25 mouse cellular contexts compared by ENCODE assay signal in the genomic region with DNA sequence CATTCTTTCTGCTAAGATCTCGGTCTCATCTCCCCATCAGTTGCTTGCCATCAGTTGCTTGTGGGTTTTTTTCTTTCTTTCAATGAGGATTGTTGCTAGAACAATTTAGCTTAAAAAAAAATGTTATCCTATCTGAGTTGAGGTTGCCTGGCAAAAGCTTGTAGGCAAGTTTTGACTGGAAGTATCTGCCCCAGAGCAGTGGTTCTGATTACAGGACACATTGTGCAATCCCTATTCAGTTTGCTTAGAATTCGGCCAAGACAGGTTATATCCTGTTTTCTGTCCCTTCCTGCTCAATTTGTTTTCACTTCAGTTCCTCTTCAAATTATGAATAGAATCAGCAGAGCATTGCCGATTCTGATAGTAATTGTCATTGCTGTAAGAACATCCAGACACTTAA.
DNase-seq lines count a peak whose midpoint lies in the region; ATAC-seq lines count a peak whose summit lies in the region.
"Had no signal": no experiment of that assay in that cellular context is flagged by ENCODE, and none has a peak within 500 bp of the region (broad histone marks: within the 10 kb centered on the region; RNA-seq: fewer than 3 reads in every experiment).

No protein-coding gene starts in this region.

- H3K27ac ChIP-seq in embryonic facial prominence, embryonic 13.5 days, result peak overlapping the region; percentile 51; the same call in 1 of the 2 replicates
- no peak overlapping the region for H3K27ac ChIP-seq in embryonic facial prominence, embryonic 10.5 days (replicated peaks)
- 0 out of 2 replicates have a peak overlapping the region, but pooled peaks have one; percentile 2 for H3K27ac ChIP-seq in limb, embryonic 15.5 days
- no peak overlapping the region for H3K27ac ChIP-seq in limb, embryonic 10.5 days
- H3K27ac ChIP-seq: embryonic facial prominence, embryonic 15.5 days; forebrain, embryonic 12.5 days; forebrain, embryonic 15.5 days; heart, adult 2 months; hindbrain, embryonic 12.5 days; hindbrain, embryonic 15.5 days had no signal

- WGBS in embryonic facial prominence, embryonic 13.5 days, result 42% methylated on average over 3 of the region's 3 CpGs
- WGBS in embryonic facial prominence, embryonic 10.5 days, result 75% methylated on average over 3 of the region's 3 CpGs
- 46% methylated on average over 3 of the region's 3 CpGs for WGBS in limb, embryonic 15.5 days
- 81% methylated on average over 3 of the region's 3 CpGs for WGBS in limb, embryonic 10.5 days

- no peak overlapping the region for H3K9ac ChIP-seq in embryonic facial prominence, embryonic 13.5 days
- no peak overlapping the region for H3K9ac ChIP-seq in limb, embryonic 15.5 days
- H3K9ac ChIP-seq: embryonic facial prominence, embryonic 15.5 days; forebrain, embryonic 12.5 days; forebrain, embryonic 15.5 days; hindbrain, embryonic 12.5 days; hindbrain, embryonic 15.5 days had no signal

- no peaks in the 10 kb centered on the region for H3K36me3 ChIP-seq in embryonic facial prominence, embryonic 13.5 days
- H3K36me3 ChIP-seq in embryonic facial prominence, embryonic 10.5 days (replicated peaks), result no peaks in the 10 kb centered on the region
- no peaks in the 10 kb centered on the region for H3K36me3 ChIP-seq in limb, embryonic 15.5 days
- H3K36me3 ChIP-seq in limb, embryonic 10.5 days, result no peaks in the 10 kb centered on the region
- H3K36me3 ChIP-seq: embryonic facial prominence, embryonic 15.5 days; forebrain, embryonic 12.5 days; forebrain, embryonic 15.5 days; hindbrain, embryonic 12.5 days; hindbrain, embryonic 15.5 days had no signal

- no peak overlapping the region for H3K4me2 ChIP-seq in embryonic facial prominence, embryonic 13.5 days
- no peak overlapping the region for H3K4me2 ChIP-seq in limb, embryonic 15.5 days
- H3K4me2 ChIP-seq: embryonic facial prominence, embryonic 15.5 days; forebrain, embryonic 12.5 days; forebrain, embryonic 15.5 days; heart, embryonic 11.5 days; hindbrain, embryonic 12.5 days; hindbrain, embryonic 15.5 days had no signal

- DNase-seq in embryonic facial prominence, embryonic 10.5 days (ENCODE audit: low spot score), result no peak
- DNase-seq in limb, embryonic 10.5 days (ENCODE audit: low spot score), result no peak
- peak; percentile 16 for DNase-seq in Muller cell, postnatal 12 days (ENCODE audit: inconsistent ontology term)
- peak; percentile 43 for DNase-seq in fat pad, adult 2 months (ENCODE audit: extremely low read depth, low read depth, low spot score)
- DNase-seq in adrenal gland, postnatal 10 days, result no peak
- DNase-seq: adrenal gland, postnatal 14 days; B cell, adult 2 months; cerebellum, adult 11 months; cerebellum, adult 2 months; cerebellum, adult 9-11 months; cerebellum, postnatal 25 days; gastrocnemius, postnatal 10 days; heart, adult 2 months had no signal

- H3K4me1 ChIP-seq in embryonic facial prominence, embryonic 13.5 days, result peaks cover 14% of the 10 kb centered on the region
- peaks cover 2% of the 10 kb centered on the region for H3K4me1 ChIP-seq in embryonic facial prominence, embryonic 10.5 days
- peaks cover 3% of the 10 kb centered on the region; the same call in 1 of the 2 replicates for H3K4me1 ChIP-seq in limb, embryonic 15.5 days
- H3K4me1 ChIP-seq in limb, embryonic 10.5 days, result no peaks in the 10 kb centered on the region

- no peaks in the 10 kb centered on the region for H3K27me3 ChIP-seq in embryonic facial prominence, embryonic 13.5 days
- no peaks in the 10 kb centered on the region for H3K27me3 ChIP-seq in embryonic facial prominence, embryonic 10.5 days (replicated peaks; ENCODE audit: low read depth, poor library complexity, severe bottlenecking)
- H3K27me3 ChIP-seq in limb, embryonic 15.5 days, result no peaks in the 10 kb centered on the region
- no peaks in the 10 kb centered on the region for H3K27me3 ChIP-seq in limb, embryonic 10.5 days (ENCODE audit: low read depth, poor library complexity, severe bottlenecking)
- H3K27me3 ChIP-seq: embryonic facial prominence, embryonic 15.5 days; forebrain, embryonic 12.5 days; forebrain, embryonic 15.5 days; hindbrain, embryonic 12.5 days; hindbrain, embryonic 15.5 days had no signal

- no peak for ATAC-seq in embryonic facial prominence, embryonic 13.5 days (ENCODE audit: insufficient number of reproducible peaks, insufficient read depth, low FRiP score, low TSS enrichment, low read depth)
- ATAC-seq in limb, embryonic 15.5 days (ENCODE audit: insufficient number of reproducible peaks, low FRiP score, low TSS enrichment, low read depth), result no peak
- ATAC-seq in megakaryocyte progenitor cell, adult 5-6 weeks (replicated peaks; ENCODE audit: poor library complexity), result no peak
- ATAC-seq: activated CD4-positive, CD25-positive, alpha-beta regulatory T cell, adult 4 months; CD4-positive, CD25-positive, alpha-beta regulatory T cell, adult 4 months; forebrain, embryonic 15.5 days; intestine, postnatal 0 days had no signal

- no peak overlapping the region for H3K4me3 ChIP-seq in embryonic facial prominence, embryonic 13.5 days
- no peak overlapping the region for H3K4me3 ChIP-seq in embryonic facial prominence, embryonic 10.5 days
- H3K4me3 ChIP-seq in limb, embryonic 15.5 days, result no peak overlapping the region
- no peak overlapping the region for H3K4me3 ChIP-seq in limb, embryonic 10.5 days
- H3K4me3 ChIP-seq: embryonic facial prominence, embryonic 15.5 days; forebrain, embryonic 12.5 days; forebrain, embryonic 15.5 days; heart, adult 2 months; hindbrain, embryonic 12.5 days; hindbrain, embryonic 15.5 days had no signal

- H3K9me3 ChIP-seq in embryonic facial prominence, embryonic 13.5 days, result no peaks in the 10 kb centered on the region
- H3K9me3 ChIP-seq in embryonic facial prominence, embryonic 10.5 days, result no peaks in the 10 kb centered on the region
- no peaks in the 10 kb centered on the region for H3K9me3 ChIP-seq in limb, embryonic 15.5 days
- H3K9me3 ChIP-seq in limb, embryonic 10.5 days (replicated peaks), result no peaks in the 10 kb centered on the region
- H3K9me3 ChIP-seq: embryonic facial prominence, embryonic 15.5 days; forebrain, embryonic 12.5 days; forebrain, embryonic 15.5 days; hindbrain, embryonic 12.5 days; hindbrain, embryonic 15.5 days had no signal

Comparison
In these comparisons a context has a peak if more than half of its experiments do, and no peak if none do; other contexts are left out.
1. H3K27ac ChIP-seq: peak in embryonic facial prominence, embryonic 13.5 days (single experiment) and limb, embryonic 15.5 days (single experiment); none in embryonic facial prominence, embryonic 10.5 days (single experiment) and limb, embryonic 10.5 days (single experiment).
2. DNase-seq: peak in Muller cell, postnatal 12 days (single experiment) and fat pad, adult 2 months (single experiment); none in embryonic facial prominence, embryonic 10.5 days (single experiment), limb, embryonic 10.5 days (single experiment) and adrenal gland, postnatal 10 days (single experiment).